Mouse (Mus musculus): ENCODE data around the gene Krtap16-3. TPM values are rescaled to one million over a fixed set of nuclear protein-coding genes. Genes with fewer than 3 reads are reported as not detected.
A peak's percentile ranks its signal among the peaks of the same experiment; 100 is the strongest.

The Krtap16-3 gene
- total RNA-seq (2021) (not detected), polyA plus RNA-seq (2012; rRNA removed) (not detected in 2 replicates)
- long read RNA-seq: 0 reads

- WGBS: 83% methylated on average over 7 of the region's 7 CpGs
- intact Hi-C loops (cut with DNase I): no loop called here
- no peak within 1 kb of the TSS for H3K4me3 ChIP-seq
- H3K79me2 ChIP-seq (replicated peaks; ENCODE audit: control insufficient read depth, insufficient read depth, low read length): no peaks in the 10 kb centered on the region
- H3K36me3 ChIP-seq (ENCODE audit: control insufficient read depth, insufficient read depth, low read length): no peaks in the 10 kb centered on the region
- no peak within 1 kb of the TSS for H3K9ac ChIP-seq (ENCODE audit: low read depth, low read length)
- no peak within 1 kb of the TSS for H3K27ac ChIP-seq
- no peaks in the 10 kb centered on the region for H3K27me3 ChIP-seq (ENCODE audit: control insufficient read depth, insufficient read depth, low read length)
- H3K4me1 ChIP-seq (ENCODE audit: control insufficient read depth, insufficient read depth, low read length): no peaks in the 10 kb centered on the region
- TF ChIP-seq EP300 (IDR thresholded peaks at IDR 0.05; ENCODE audit: insufficient read depth, low read depth, low read length) (no peak), CTCF (IDR thresholded peaks at IDR 0.05) (no peak)
- no peak for DNase-seq
Measured at GRCm38 (mm10) chr16:88962773-88963172, at the start of gene Krtap16-3. Krtap16-3 (minus strand) TSS chr16:88962873.

- intact Hi-C loops (cut with DNase I): no loop called here
- WGBS: 72% methylated on average over 5 of the region's 5 CpGs
Measured at GRCm38 (mm10) chr16:89010659-89011058, 48.0 kb upstream of the Krtap16-3 start, which contains the start of gene Krtap22-2. Krtap22-2 (minus strand) TSS chr16:89010759.

GRCm38 (mm10) chr16:88941106-88941505 lies 21.6 kb downstream of the Krtap16-3 start:
- no peak overlapping the region for H3K4me3 ChIP-seq
- intact Hi-C loops (cut with DNase I): loop anchor here (5.0 kb wide), 1 partner anchor 664 kb away; no protein-coding TSS in a partner anchor
- H3K27ac ChIP-seq: no peak overlapping the region
- no peak for TF ChIP-seq CTCF (IDR thresholded peaks at IDR 0.05)
- TF ChIP-seq EP300 (IDR thresholded peaks at IDR 0.05; ENCODE audit: insufficient read depth, low read depth, low read length): no peak
- TF ChIP-seq POLR2A (IDR thresholded peaks at IDR 0.05; ENCODE audit: insufficient read depth, low read depth, low read length): no peak
- H3K36me3 ChIP-seq (ENCODE audit: control insufficient read depth, insufficient read depth, low read length): no peaks in the 10 kb centered on the region
- H3K27me3 ChIP-seq (ENCODE audit: control insufficient read depth, insufficient read depth, low read length): no peaks in the 10 kb centered on the region
- no peaks in the 10 kb centered on the region for H3K79me2 ChIP-seq (replicated peaks; ENCODE audit: control insufficient read depth, insufficient read depth, low read length)
- no peak for DNase-seq
- H3K4me1 ChIP-seq (ENCODE audit: control insufficient read depth, insufficient read depth, low read length): no peaks in the 10 kb centered on the region
- 76% methylated on average over 6 of the region's 6 CpGs for WGBS
- no peak overlapping the region for H3K9ac ChIP-seq (ENCODE audit: low read depth, low read length)

More at GRCm38 (mm10) chr16:89010659-89011058, 48.0 kb upstream of the Krtap16-3 start, which contains the start of gene Krtap22-2:
- no peak within 1 kb of the TSS for H3K4me3 ChIP-seq
- H3K36me3 ChIP-seq (ENCODE audit: control insufficient read depth, insufficient read depth, low read length): no peaks in the 10 kb centered on the region
- H3K4me1 ChIP-seq (ENCODE audit: control insufficient read depth, insufficient read depth, low read length): no peaks in the 10 kb centered on the region
- no peak within 1 kb of the TSS for H3K9ac ChIP-seq (ENCODE audit: low read depth, low read length)
- TF ChIP-seq POLR2A (IDR thresholded peaks at IDR 0.05; ENCODE audit: insufficient read depth, low read depth, low read length) (no peak), CTCF (IDR thresholded peaks at IDR 0.05) (no peak), EP300 (IDR thresholded peaks at IDR 0.05; ENCODE audit: insufficient read depth, low read depth, low read length) (no peak)
- no peaks in the 10 kb centered on the region for H3K79me2 ChIP-seq (replicated peaks; ENCODE audit: control insufficient read depth, insufficient read depth, low read length)
- DNase-seq: no peak
- H3K27ac ChIP-seq: no peak within 1 kb of the TSS
- 0 out of 2 replicates have a peak, but pooled peaks cover 2% of the 10 kb centered on the region for H3K27me3 ChIP-seq (ENCODE audit: control insufficient read depth, insufficient read depth, low read length)

DNA sequence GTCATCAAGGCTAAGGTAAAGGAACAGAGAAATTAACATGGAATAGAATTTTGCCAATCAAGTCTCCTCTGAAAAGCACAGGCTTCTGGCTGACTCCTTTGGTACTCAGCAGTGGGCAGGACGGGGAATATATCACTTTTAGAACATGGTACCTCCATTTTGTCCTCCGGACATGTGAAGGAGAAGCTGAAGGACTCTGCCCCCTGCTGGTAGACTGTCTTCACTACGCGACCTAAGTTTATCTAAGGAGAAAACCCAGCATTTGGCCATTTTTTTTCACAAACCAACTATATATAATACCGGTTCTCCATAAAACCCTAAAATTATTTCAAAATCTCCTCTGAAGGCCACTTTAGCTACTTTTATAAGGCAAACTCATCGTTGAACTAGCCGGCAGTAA lies 24.4 kb downstream of the Krtap16-3 start:
- Histone ChIP-seq H3K36me3 (ENCODE audit: control insufficient read depth, insufficient read depth, low read length) (no peaks in the 10 kb centered on the region), H3K9ac (ENCODE audit: low read depth, low read length) (no peak overlapping the region), H3K79me2 (replicated peaks; ENCODE audit: control insufficient read depth, insufficient read depth, low read length) (no peaks in the 10 kb centered on the region), H3K27ac (no peak overlapping the region), H3K27me3 (ENCODE audit: control insufficient read depth, insufficient read depth, low read length) (no peaks in the 10 kb centered on the region), H3K4me3 (no peak overlapping the region), H3K4me1 (ENCODE audit: control insufficient read depth, insufficient read depth, low read length) (no peaks in the 10 kb centered on the region)
- TF ChIP-seq CTCF (IDR thresholded peaks at IDR 0.05): peak; percentile 23
- no peak for TF ChIP-seq POLR2A (IDR thresholded peaks at IDR 0.05; ENCODE audit: insufficient read depth, low read depth, low read length)
- intact Hi-C loops (cut with DNase I): no loop called here
- DNase-seq: no peak
- WGBS: 75% methylated on average over 7 of the region's 7 CpGs

DNA sequence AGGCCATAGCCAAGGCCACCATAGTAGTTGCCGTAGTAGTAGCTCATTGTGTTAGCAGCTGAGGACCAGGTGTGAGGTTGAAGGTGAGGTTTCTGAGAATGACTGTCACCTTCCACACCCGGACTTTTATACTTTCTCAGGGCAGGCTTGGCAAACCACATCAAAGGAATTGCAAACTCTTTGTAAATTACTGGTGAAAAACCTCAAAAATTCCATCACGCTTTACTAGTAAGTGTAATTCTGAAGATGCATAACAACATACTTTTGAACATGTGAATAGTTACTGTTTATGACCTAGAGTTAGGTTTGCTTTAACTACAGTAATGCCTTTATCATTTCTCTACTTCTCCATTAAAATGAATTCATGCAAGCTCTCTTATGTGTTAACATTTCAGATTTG lies 30.5 kb downstream of the Krtap16-3 start, which contains the start of gene Krtap19-9b:
Gene Krtap19-9b (minus strand): TSS at position 101 of the 400 bp plus-strand sequence.
- no peak for DNase-seq
- intact Hi-C loops (cut with DNase I): no loop called here

More for the DNA sequence above, 30.5 kb downstream of the Krtap16-3 start, which contains the start of gene Krtap19-9b:
- Histone ChIP-seq H3K36me3 (ENCODE audit: control insufficient read depth, insufficient read depth, low read length) (no peaks in the 10 kb centered on the region), H3K4me1 (ENCODE audit: control insufficient read depth, insufficient read depth, low read length) (no peaks in the 10 kb centered on the region), H3K27me3 (ENCODE audit: control insufficient read depth, insufficient read depth, low read length) (no peaks in the 10 kb centered on the region), H3K9ac (ENCODE audit: low read depth, low read length) (no peak within 1 kb of the TSS), H3K4me3 (no peak within 1 kb of the TSS), H3K27ac (no peak within 1 kb of the TSS), H3K79me2 (replicated peaks; ENCODE audit: control insufficient read depth, insufficient read depth, low read length) (no peaks in the 10 kb centered on the region)
- TF ChIP-seq POLR2A (IDR thresholded peaks at IDR 0.05; ENCODE audit: insufficient read depth, low read depth, low read length): no peak
- no peak for TF ChIP-seq CTCF (IDR thresholded peaks at IDR 0.05)
- TF ChIP-seq EP300 (IDR thresholded peaks at IDR 0.05; ENCODE audit: insufficient read depth, low read depth, low read length): no peak
- 86% methylated on average over 3 of the region's 3 CpGs for WGBS

Other genes with a start within 250 kb of the Krtap16-3 start
- gene Krtap13-1, start 234.0 kb downstream of the Krtap16-3 start, total RNA-seq (2021): not detected
- gene Krtap13-1, start 234.0 kb downstream of the Krtap16-3 start, polyA plus RNA-seq (2012; rRNA removed): not detected in 2 replicates
- not detected for gene Krtap13, start 211.2 kb downstream of the Krtap16-3 start, total RNA-seq (2021)
- gene Krtap13, start 211.2 kb downstream of the Krtap16-3 start, polyA plus RNA-seq (2012; rRNA removed): not detected in 2 replicates
- not detected for gene 2310034C09Rik, start 204.0 kb downstream of the Krtap16-3 start, total RNA-seq (2021)
- gene 2310034C09Rik, start 204.0 kb downstream of the Krtap16-3 start, polyA plus RNA-seq (2012; rRNA removed): not detected in 2 replicates
- gene 2310057N15Rik, start 188.7 kb downstream of the Krtap16-3 start, total RNA-seq (2021): not detected
- gene 2310057N15Rik, start 188.7 kb downstream of the Krtap16-3 start, polyA plus RNA-seq (2012; rRNA removed): not detected in 2 replicates
- not detected for gene Gm5965, start 185.0 kb downstream of the Krtap16-3 start, total RNA-seq (2021)
- not detected in 2 replicates for gene Gm5965, start 185.0 kb downstream of the Krtap16-3 start, polyA plus RNA-seq (2012; rRNA removed)
- gene Gm20741, start 150.7 kb downstream of the Krtap16-3 start, total RNA-seq (2021): not detected
- gene Gm20741, start 150.7 kb downstream of the Krtap16-3 start, polyA plus RNA-seq (2012; rRNA removed): not detected in 2 replicates
- not detected for gene Krtap15, start 142.7 kb downstream of the Krtap16-3 start, total RNA-seq (2021)
- gene Krtap15, start 142.7 kb downstream of the Krtap16-3 start, polyA plus RNA-seq (2012; rRNA removed): not detected in 2 replicates
- not detected for gene Krtap14, start 136.7 kb downstream of the Krtap16-3 start, total RNA-seq (2021)
- gene Krtap14, start 136.7 kb downstream of the Krtap16-3 start, polyA plus RNA-seq (2012; rRNA removed): not detected in 2 replicates
- not detected for gene Krtap19-1, start 93.5 kb downstream of the Krtap16-3 start, total RNA-seq (2021)
- not detected in 2 replicates for gene Krtap19-1, start 93.5 kb downstream of the Krtap16-3 start, polyA plus RNA-seq (2012; rRNA removed)
- gene Krtap19-2, start 88.6 kb downstream of the Krtap16-3 start, total RNA-seq (2021): not detected
- gene Krtap19-2, start 88.6 kb downstream of the Krtap16-3 start, polyA plus RNA-seq (2012; rRNA removed): not detected in 2 replicates
- not detected for gene Krtap19-3, start 84.8 kb downstream of the Krtap16-3 start, total RNA-seq (2021)
- not detected in 2 replicates for gene Krtap19-3, start 84.8 kb downstream of the Krtap16-3 start, polyA plus RNA-seq (2012; rRNA removed)
- not detected for gene Krtap19-4, start 77.8 kb downstream of the Krtap16-3 start, total RNA-seq (2021)
- gene Krtap19-4, start 77.8 kb downstream of the Krtap16-3 start, polyA plus RNA-seq (2012; rRNA removed): not detected in 2 replicates
- not detected for gene Krtap19-5, start 66.4 kb downstream of the Krtap16-3 start, total RNA-seq (2021)
- gene Krtap19-5, start 66.4 kb downstream of the Krtap16-3 start, polyA plus RNA-seq (2012; rRNA removed): not detected in 2 replicates
- not detected for gene Krtap19-9b, start 30.6 kb downstream of the Krtap16-3 start, total RNA-seq (2021)
- gene Krtap19-9b, start 30.6 kb downstream of the Krtap16-3 start, polyA plus RNA-seq (2012; rRNA removed): not detected in 2 replicates
- not detected for gene Krtap22-2, start 47.9 kb upstream of the Krtap16-3 start, total RNA-seq (2021)
- not detected in 2 replicates for gene Krtap22-2, start 47.9 kb upstream of the Krtap16-3 start, polyA plus RNA-seq (2012; rRNA removed)
- not detected for gene Gm10229, start 52.4 kb upstream of the Krtap16-3 start, total RNA-seq (2021)
- gene Gm10229, start 52.4 kb upstream of the Krtap16-3 start, polyA plus RNA-seq (2012; rRNA removed): not detected in 2 replicates
- not detected for gene Krtap6-1, start 68.8 kb upstream of the Krtap16-3 start, total RNA-seq (2021)
- not detected in 2 replicates for gene Krtap6-1, start 68.8 kb upstream of the Krtap16-3 start, polyA plus RNA-seq (2012; rRNA removed)
- not detected for gene Gm10228, start 78.6 kb upstream of the Krtap16-3 start, total RNA-seq (2021)
- not detected in 2 replicates for gene Gm10228, start 78.6 kb upstream of the Krtap16-3 start, polyA plus RNA-seq (2012; rRNA removed)
- gene Krtap6-5, start 85.0 kb upstream of the Krtap16-3 start, total RNA-seq (2021): not detected
- gene Krtap6-5, start 85.0 kb upstream of the Krtap16-3 start, polyA plus RNA-seq (2012; rRNA removed): not detected in 2 replicates
- not detected for gene 1110025L11Rik, start 101.1 kb upstream of the Krtap16-3 start, total RNA-seq (2021)
- gene 1110025L11Rik, start 101.1 kb upstream of the Krtap16-3 start, polyA plus RNA-seq (2012; rRNA removed): not detected in 2 replicates
- not detected for gene Krtap6-3, start 121.1 kb upstream of the Krtap16-3 start, total RNA-seq (2021)
- not detected in 2 replicates for gene Krtap6-3, start 121.1 kb upstream of the Krtap16-3 start, polyA plus RNA-seq (2012; rRNA removed)
- not detected for gene Gm6358, start 178.0 kb upstream of the Krtap16-3 start, total RNA-seq (2021)
- not detected in 2 replicates for gene Gm6358, start 178.0 kb upstream of the Krtap16-3 start, polyA plus RNA-seq (2012; rRNA removed)
- gene Gm10061, start 188.2 kb upstream of the Krtap16-3 start, total RNA-seq (2021): not detected
- not detected in 2 replicates for gene Gm10061, start 188.2 kb upstream of the Krtap16-3 start, polyA plus RNA-seq (2012; rRNA removed)
- not detected for gene Gm9789, start 195.1 kb upstream of the Krtap16-3 start, total RNA-seq (2021)
- not detected in 2 replicates for gene Gm9789, start 195.1 kb upstream of the Krtap16-3 start, polyA plus RNA-seq (2012; rRNA removed)
- gene Gm7735, start 206.6 kb upstream of the Krtap16-3 start, total RNA-seq (2021): not detected
- not detected in 2 replicates for gene Gm7735, start 206.6 kb upstream of the Krtap16-3 start, polyA plus RNA-seq (2012; rRNA removed)
- gene 1110057P08Rik, start 211.9 kb upstream of the Krtap16-3 start, total RNA-seq (2021): not detected
- gene 1110057P08Rik, start 211.9 kb upstream of the Krtap16-3 start, polyA plus RNA-seq (2012; rRNA removed): not detected in 2 replicates
- gene Krtap20-2, start 243.0 kb upstream of the Krtap16-3 start, total RNA-seq (2021): not detected
- not detected in 2 replicates for gene Krtap20-2, start 243.0 kb upstream of the Krtap16-3 start, polyA plus RNA-seq (2012; rRNA removed)